27 mouse cellular contexts compared by ENCODE assay signal in genomic region chr13:108524969-108525368, GRCm38 (mm10).
DNase-seq lines count a peak whose midpoint lies in the region; ATAC-seq and TF ChIP-seq lines count a peak whose summit lies in the region.
"Had no signal": no experiment of that assay in that cellular context is flagged by ENCODE, and none has a peak within 500 bp of the region (broad histone marks: within the 10 kb centered on the region; RNA-seq: fewer than 3 reads in every experiment).

No protein-coding gene starts in this region.

- no peaks in the 10 kb centered on the region for H3K79me2 ChIP-seq in heart, adult 2 months (replicated peaks; ENCODE audit: control insufficient read depth, insufficient read depth, low read length)

- no peaks in the 10 kb centered on the region for H3K36me3 ChIP-seq in heart, embryonic 15.5 days
- H3K36me3 ChIP-seq in heart, adult 2 months (ENCODE audit: control insufficient read depth, insufficient read depth, low read length): peaks cover 3% of the 10 kb centered on the region
- H3K36me3 ChIP-seq in midbrain, embryonic 11.5 days (ENCODE audit: control insufficient read depth, insufficient read depth, low read length): no peaks in the 10 kb centered on the region
- H3K36me3 ChIP-seq in midbrain, embryonic 14.5 days (ENCODE audit: control insufficient read depth, insufficient read depth, low read length): no peaks in the 10 kb centered on the region
- H3K36me3 ChIP-seq: forebrain, embryonic 10.5 days; G1E; heart, embryonic 10.5 days; hindbrain, embryonic 12.5 days; hindbrain, embryonic 15.5 days had no signal

- H3K4me2 ChIP-seq in heart, embryonic 15.5 days: no peak overlapping the region
- H3K4me2 ChIP-seq in midbrain, embryonic 11.5 days: no peak overlapping the region
- H3K4me2 ChIP-seq in midbrain, embryonic 14.5 days (ENCODE audit: low read length): no peak overlapping the region
- H3K4me2 ChIP-seq: forebrain, embryonic 13.5 days; hindbrain, embryonic 12.5 days; hindbrain, embryonic 15.5 days had no signal

- 50% methylated on average over 6 of the region's 6 CpGs for WGBS in heart, embryonic 15.5 days
- WGBS in heart, adult 2 months: 30% methylated on average over 6 of the region's 6 CpGs
- 93% methylated on average over 6 of the region's 6 CpGs for WGBS in midbrain, embryonic 11.5 days
- 87% methylated on average over 6 of the region's 6 CpGs for WGBS in midbrain, embryonic 14.5 days

- no peak for DNase-seq in frontal cortex, postnatal 14 days (ENCODE audit: low spot score in 2 of 2)
- no peak for DNase-seq in heart, adult 2 months
- DNase-seq in midbrain, embryonic 11.5 days (ENCODE audit: low spot score, missing footprints): peak; percentile 17
- no peak for DNase-seq in midbrain, embryonic 14.5 days
- DNase-seq in liver: no peak
- DNase-seq: adrenal gland, postnatal 10 days; adrenal gland, postnatal 36 days; B cell, adult 2 months; cerebellum, adult 11 months; cerebellum, adult 8-10 months; cerebellum, postnatal 10 days; cerebellum, postnatal 36 days; gastrocnemius, adult 2 months; gastrocnemius, postnatal 14 days; heart, adult 11 months; heart, postnatal 14 days had no signal

- H3K4me1 ChIP-seq in heart, embryonic 15.5 days (replicated peaks): peaks cover 19% of the 10 kb centered on the region
- peaks cover 2% of the 10 kb centered on the region for H3K4me1 ChIP-seq in heart, adult 2 months (ENCODE audit: control insufficient read depth, insufficient read depth, low read length)
- H3K4me1 ChIP-seq in midbrain, embryonic 11.5 days (ENCODE audit: control insufficient read depth, insufficient read depth, low read length): no peaks in the 10 kb centered on the region
- no peaks in the 10 kb centered on the region for H3K4me1 ChIP-seq in midbrain, embryonic 14.5 days (ENCODE audit: control insufficient read depth, insufficient read depth, low read length)
- H3K4me1 ChIP-seq: heart, embryonic 10.5 days; hindbrain, embryonic 12.5 days had no signal

- no peak for TF ChIP-seq EP300 in heart, adult 2 months (IDR thresholded peaks at IDR 0.05; ENCODE audit: insufficient read depth, low read depth, low read length)

- no peak overlapping the region for H3K9ac ChIP-seq in heart, embryonic 15.5 days
- H3K9ac ChIP-seq in heart, adult 2 months (ENCODE audit: low read depth, low read length): no peak overlapping the region
- H3K9ac ChIP-seq in midbrain, embryonic 11.5 days (ENCODE audit: low read length): no peak overlapping the region
- no peak overlapping the region for H3K9ac ChIP-seq in midbrain, embryonic 14.5 days (replicated peaks; ENCODE audit: low read length)
- H3K9ac ChIP-seq: forebrain, embryonic 13.5 days; hindbrain, embryonic 12.5 days; hindbrain, embryonic 15.5 days had no signal

- no peaks in the 10 kb centered on the region for H3K9me3 ChIP-seq in heart, embryonic 15.5 days (replicated peaks)
- no peaks in the 10 kb centered on the region for H3K9me3 ChIP-seq in midbrain, embryonic 11.5 days (ENCODE audit: control insufficient read depth, low read length)
- H3K9me3 ChIP-seq in midbrain, embryonic 14.5 days (ENCODE audit: control insufficient read depth, low read length): no peaks in the 10 kb centered on the region
- H3K9me3 ChIP-seq: forebrain, embryonic 10.5 days; forebrain, embryonic 13.5 days; G1E; heart, embryonic 10.5 days; hindbrain, embryonic 12.5 days; hindbrain, embryonic 15.5 days had no signal

- H3K4me3 ChIP-seq in heart, embryonic 15.5 days: no peak overlapping the region
- H3K4me3 ChIP-seq in heart, adult 2 months: no peak overlapping the region
- H3K4me3 ChIP-seq in midbrain, embryonic 11.5 days (ENCODE audit: low read depth, low read length): no peak overlapping the region
- no peak overlapping the region for H3K4me3 ChIP-seq in midbrain, embryonic 14.5 days (replicated peaks; ENCODE audit: low read depth, low read length)
- H3K4me3 ChIP-seq: forebrain, embryonic 10.5 days; forebrain, embryonic 13.5 days; gastrocnemius, adult 2 months; heart, embryonic 10.5 days; hindbrain, embryonic 12.5 days; hindbrain, embryonic 15.5 days had no signal

- no peak for TF ChIP-seq CTCF in heart, adult 2 months (IDR thresholded peaks at IDR 0.05)

- intact Hi-C loops in heart, adult 2 months (cut with DNase I): no loop called here

- ATAC-seq in frontal cortex, adult (ENCODE audit: low TSS enrichment): peak; percentile 61
- ATAC-seq in heart, embryonic 15.5 days (replicated peaks; ENCODE audit: insufficient number of reproducible peaks, insufficient read depth, low FRiP score, low read depth): no peak
- ATAC-seq in midbrain, embryonic 11.5 days (ENCODE audit: low FRiP score): no peak
- no peak for ATAC-seq in midbrain, embryonic 14.5 days (ENCODE audit: low FRiP score, low TSS enrichment)
- ATAC-seq: forebrain, embryonic 13.5 days; intestine, postnatal 0 days; Patski had no signal

- 0 out of 2 replicates have a peak overlapping the region, but pooled peaks have one; percentile 23 for H3K27ac ChIP-seq in heart, embryonic 15.5 days
- H3K27ac ChIP-seq in heart, adult 2 months: no peak overlapping the region
- no peak overlapping the region for H3K27ac ChIP-seq in midbrain, embryonic 11.5 days (ENCODE audit: low read depth, low read length)
- H3K27ac ChIP-seq in midbrain, embryonic 14.5 days (replicated peaks; ENCODE audit: low read depth, low read length): no peak overlapping the region
- H3K27ac ChIP-seq: forebrain, embryonic 10.5 days; forebrain, embryonic 13.5 days; gastrocnemius, adult 2 months; heart, embryonic 10.5 days; hindbrain, embryonic 12.5 days; hindbrain, embryonic 15.5 days had no signal

- H3K27me3 ChIP-seq in heart, embryonic 15.5 days: no peaks in the 10 kb centered on the region
- H3K27me3 ChIP-seq in heart, adult 2 months (ENCODE audit: control insufficient read depth, insufficient read depth, low read length): no peaks in the 10 kb centered on the region
- no peaks in the 10 kb centered on the region for H3K27me3 ChIP-seq in midbrain, embryonic 11.5 days (ENCODE audit: control insufficient read depth, insufficient read depth, low read length)
- H3K27me3 ChIP-seq in midbrain, embryonic 14.5 days (ENCODE audit: control insufficient read depth, insufficient read depth, low read length): no peaks in the 10 kb centered on the region
- H3K27me3 ChIP-seq: CH12.LX; forebrain, embryonic 13.5 days; hindbrain, embryonic 12.5 days; hindbrain, embryonic 15.5 days; Patski had no signal

- TF ChIP-seq POLR2A in heart, adult 2 months (IDR thresholded peaks at IDR 0.05; ENCODE audit: insufficient read depth, low read depth, low read length): no peak
